Mouse (Mus musculus) C2C12 (cell line): ENCODE results near the gene Mbtd1.

Experiments used
- CEBPB ChIP-seq: IDR thresholded peaks from one replicate; pipeline ENCODE4 v1.6.1; 2011; ENCODE audit warnings: low read depth, mild to moderate bottlenecking, control low read depth, moderate library complexity
- CTCF ChIP-seq: IDR thresholded peaks from one replicate; pipeline ENCODE4 v1.5.1; 2011; ENCODE audit not compliant: control insufficient read depth, insufficient read depth, insufficient read length
- MAX ChIP-seq: IDR thresholded peaks from one replicate; pipeline ENCODE4 v1.6.1; 2011; ENCODE audit warnings: mild to moderate bottlenecking, control low read depth
- MYOD1 ChIP-seq: IDR thresholded peaks from one replicate; pipeline ENCODE4 v1.6.1; 2011; ENCODE audit warnings: low read depth; ENCODE audit not compliant: control insufficient read depth, insufficient read length
- USF1 ChIP-seq: IDR thresholded peaks from one replicate; pipeline ENCODE4 v1.6.1; 2011; ENCODE audit warnings: low read depth, mild to moderate bottlenecking, control low read depth, moderate library complexity

- TF ChIP-seq CTCF (no peak), MYOD1 (no peak), CEBPB (no peak), MAX (no peak), USF1 (no peak)
These were observed 99.0 kb downstream of the Mbtd1 start for GRCm38 (mm10) chr11:93984619-93985018.
